Mouse (Mus musculus) forebrain, embryonic 10.5 days (tissue): ENCODE measurements around the gene Fam151b. TPM values are rescaled to one million over a fixed set of nuclear protein-coding genes. Genes with fewer than 3 reads are reported as not detected.

ENCODE experiments used
- polyA plus RNA-seq: library from polyadenylated mRNA; unstranded; fragments of >200 nt; fragmentation: Nextera tagmentation; extraction: Ambion mirVana; gene quantifications from 2 replicates; pipeline ENCODE4 v1.2.1, GENCODE M21; 2016

The Fam151b gene
- polyA plus RNA-seq, 1 experiment from 2014 or later: 0.24 TPM

Other genes with a start within 250 kb of the Fam151b start
- gene Gm20379, start 178.0 kb downstream of the Fam151b start, polyA plus RNA-seq: 1.0 and 1.5 TPM in 2 replicates
- gene Dhfr, start 129.3 kb downstream of the Fam151b start, polyA plus RNA-seq: 31.7 and 31.8 TPM in 2 replicates
- 36.1 and 37.5 TPM in 2 replicates for gene Msh3, start 129.0 kb downstream of the Fam151b start, polyA plus RNA-seq
- 0.05 TPM in 2 replicates for gene Ankrd34b, start 58.1 kb downstream of the Fam151b start, polyA plus RNA-seq
- 10.0 and 10.3 TPM in 2 replicates for gene Zfyve16, start 46.9 kb upstream of the Fam151b start, polyA plus RNA-seq
- gene Spz1, start 92.2 kb upstream of the Fam151b start, polyA plus RNA-seq: not detected in 2 replicates
- gene Serinc5, start 127.1 kb upstream of the Fam151b start, polyA plus RNA-seq: 8.2 and 8.9 TPM in 2 replicates